Mouse (Mus musculus) MEL (cell line): ENCODE data around the gene Mroh2a. TPM values are rescaled to one million over a fixed set of nuclear protein-coding genes. Genes with fewer than 3 reads are reported as not detected.

ENCODE experiments used
- DNase-seq: peaks from one replicate; pipeline ENCODE4 v3.0.0; 2011; ENCODE audit warnings: low read depth, low spot score
- H3K27ac ChIP-seq: 2 replicates; pipeline ENCODE4 v1.5.1; 2012; ENCODE audit warnings: low read depth, mild to moderate bottlenecking, control low read depth, low read length, moderate library complexity; ENCODE audit not compliant: control insufficient read depth
- H3K27me3 ChIP-seq, 2 experiments: fragments of 150-350 bp in 1 of 2; sonication (generic) in 1 of 2; 2 replicates each; pipeline ENCODE4 v1.6.1; 2012; ENCODE audit warnings: low read length in 2 of 2, mild to moderate bottlenecking in 2 of 2, improper control_type of control experiment in 1 of 2, moderate library complexity in 1 of 2; ENCODE audit not compliant: insufficient read depth in 2 of 2, control insufficient read depth in 1 of 2
- H3K36me3 ChIP-seq, 2 experiments: 2 replicates each; pipeline ENCODE4 v1.6.1; 2012 to 2014; ENCODE audit warnings: low read length in 2 of 2, improper control_type of control experiment in 1 of 2, inconsistent platforms in 1 of 2, mild to moderate bottlenecking in 1 of 2; ENCODE audit not compliant: insufficient read depth in 2 of 2, control insufficient read depth in 1 of 2
- H3K4me1 ChIP-seq, 2 experiments: fragments of 150-350 bp in 1 of 2; sonication (generic) in 1 of 2; 2 replicates each; pipeline ENCODE4 v1.6.1; 2012; ENCODE audit warnings: low read length in 2 of 2, improper control_type of control experiment in 1 of 2, mild to moderate bottlenecking in 1 of 2; ENCODE audit not compliant: insufficient read depth in 2 of 2, control insufficient read depth in 1 of 2
- H3K4me3 ChIP-seq, 2 experiments: fragments of 150-350 bp in 1 of 2; sonication (generic) in 1 of 2; 2 replicates each; pipeline ENCODE4 v1.5.1; 2012; ENCODE audit warnings: low read depth in 2 of 2, low read length in 2 of 2, mild to moderate bottlenecking in 2 of 2, moderate library complexity in 2 of 2, control low read depth in 1 of 2, improper control_type of control experiment in 1 of 2; ENCODE audit not compliant: control insufficient read depth in 1 of 2, insufficient read depth in 1 of 2
- H3K79me2 ChIP-seq: 2 replicates; pipeline ENCODE4 v1.6.1; 2012; ENCODE audit warnings: mild to moderate bottlenecking, low read length, moderate library complexity; ENCODE audit not compliant: control insufficient read depth, poor library complexity, insufficient read depth
- H3K9ac ChIP-seq: 2 replicates; pipeline ENCODE4 v1.6.1; 2012; ENCODE audit warnings: low read depth, mild to moderate bottlenecking, control low read depth, low read length, moderate library complexity; ENCODE audit not compliant: control insufficient read depth, poor library complexity, severe bottlenecking
- H3K9me3 ChIP-seq: fragments of 150-350 bp; sonication (generic); replicated peaks from 2 replicates; pipeline ENCODE4 v1.6.1; 2012; ENCODE audit warnings: mild to moderate bottlenecking, low read length, improper control_type of control experiment, moderate library complexity; ENCODE audit not compliant: insufficient read depth
- CTCF ChIP-seq, 3 experiments: IDR thresholded peaks in 2 of 3; conservative IDR thresholded peaks in 1 of 3; 2 replicates each; pipeline ENCODE4 v1.5.1; 2011 to 2012; ENCODE audit warnings: low read length in 3 of 3, low read depth in 2 of 3, mild to moderate bottlenecking in 2 of 3, improper control_type of control experiment in 1 of 3, inconsistent platforms in 1 of 3, mixed read lengths in 1 of 3, moderate library complexity in 1 of 3; ENCODE audit not compliant: control insufficient read depth in 1 of 3, insufficient read depth in 1 of 3, poor library complexity in 1 of 3, severe bottlenecking in 1 of 3
- ELF1 ChIP-seq: IDR thresholded peaks from 2 replicates; pipeline ENCODE4 v1.6.1; 2014; ENCODE audit warnings: low read depth, mild to moderate bottlenecking, inconsistent platforms, low read length, improper control_type of control experiment, moderate library complexity
- GATA1 ChIP-seq: IDR thresholded peaks from 2 replicates; pipeline ENCODE4 v1.6.1; 2011; ENCODE audit warnings: low read depth, low read length, improper control_type of control experiment
- JUND ChIP-seq: IDR thresholded peaks from 2 replicates; pipeline ENCODE4 v1.6.1; 2011; ENCODE audit warnings: low read depth, mild to moderate bottlenecking, improper control_type of control experiment, low read length
- KAT2A ChIP-seq: conservative IDR thresholded peaks from 2 replicates; pipeline ENCODE4 v1.6.1; 2012; ENCODE audit warnings: low read depth, low read length, improper control_type of control experiment, inconsistent platforms
- MAFK ChIP-seq: IDR thresholded peaks from 2 replicates; pipeline ENCODE4 v1.6.1; 2011; ENCODE audit warnings: low read depth, mild to moderate bottlenecking, low read length, improper control_type of control experiment, borderline replicate concordance
- MAZ ChIP-seq: IDR thresholded peaks from 2 replicates; pipeline ENCODE4 v1.6.1; 2012; ENCODE audit warnings: low read depth, mild to moderate bottlenecking, inconsistent platforms, low read length, improper control_type of control experiment
- MEF2A ChIP-seq: IDR thresholded peaks from 2 replicates; pipeline ENCODE4 v1.6.1; 2014; ENCODE audit warnings: low read depth, mild to moderate bottlenecking, inconsistent platforms, low read length, improper control_type of control experiment; ENCODE audit not compliant: poor library complexity, insufficient replicate concordance, severe bottlenecking; ENCODE audit errors: extremely low read depth
- MYC ChIP-seq: IDR thresholded peaks from 2 replicates; pipeline ENCODE4 v1.6.1; 2011; ENCODE audit warnings: low read depth, mild to moderate bottlenecking, low read length, improper control_type of control experiment, moderate library complexity
- RCOR1 ChIP-seq: IDR thresholded peaks from 2 replicates; pipeline ENCODE4 v1.6.1; 2012; ENCODE audit warnings: low read depth, mild to moderate bottlenecking, inconsistent platforms, low read length, improper control_type of control experiment
- SIN3A ChIP-seq: IDR thresholded peaks from 2 replicates; pipeline ENCODE4 v1.6.1; 2012; ENCODE audit warnings: low read length, improper control_type of control experiment, inconsistent platforms
- SMC3 ChIP-seq: IDR thresholded peaks from 2 replicates; pipeline ENCODE4 v1.6.1; 2011; ENCODE audit warnings: low read depth, low read length, improper control_type of control experiment
- TBP ChIP-seq: IDR thresholded peaks from 2 replicates; pipeline ENCODE4 v1.8.0; 2011; ENCODE audit warnings: low read depth, low read length, improper control_type of control experiment
- UBTF ChIP-seq: IDR thresholded peaks from 2 replicates; pipeline ENCODE4 v1.6.1; 2012; ENCODE audit warnings: low read depth, mild to moderate bottlenecking, inconsistent platforms, low read length, improper control_type of control experiment, moderate library complexity, borderline replicate concordance; ENCODE audit not compliant: insufficient read depth
- USF2 ChIP-seq, 2 experiments: IDR thresholded peaks; 2 replicates each; pipeline ENCODE4 v1.6.1; 2011 to 2012; ENCODE audit warnings: improper control_type of control experiment in 2 of 2, low read length in 2 of 2, borderline replicate concordance in 1 of 2, inconsistent platforms in 1 of 2, low read depth in 1 of 2, mild to moderate bottlenecking in 1 of 2; ENCODE audit not compliant: insufficient read depth in 1 of 2
- polyA plus RNA-seq, 2 experiments: library from polyadenylated mRNA; stranded (reverse) in 1 of 2; unstranded in 1 of 2; fragments of >175 nt in 1 of 2; fragments of >200 nt in 1 of 2; gene quantifications; 2 replicates each; pipeline versions ENCODE4 v1.2.1 to v1.2.4; 2012; ENCODE audit warnings: low replicate concordance in 2 of 2, low read depth in 1 of 2; ENCODE audit not compliant: insufficient read length in 2 of 2, insufficient read depth in 1 of 2, missing spikeins in 1 of 2
- total RNA-seq: library from RNA; depleted of rRNA; stranded (reverse); fragments of 300-350 nt; gene quantifications from 2 replicates; pipeline ENCODE4 v1.2.3, GENCODE M21; 2012

The Mroh2a gene
- total and polyA plus RNA-seq, 3 experiments = 0.27 to 2.5 TPM; not detected in 1

GRCm38 (mm10) chr1:88299529-88299945 is 72.8 kb downstream of the Mroh2a start:
- H3K27me3 ChIP-seq = no peaks in the 10 kb centered on the region
- H3K79me2 ChIP-seq = no peaks in the 10 kb centered on the region
- H3K4me3 ChIP-seq = no peak overlapping the region
- H3K36me3 ChIP-seq = no peaks in the 10 kb centered on the region
- DNase-seq = peak; percentile 4
- no peaks in the 10 kb centered on the region for H3K4me1 ChIP-seq
- no peaks in the 10 kb centered on the region for H3K9me3 ChIP-seq
- no peak overlapping the region for H3K9ac ChIP-seq
- no peak overlapping the region for H3K27ac ChIP-seq
- TF ChIP-seq SMC3 (no peak), UBTF (no peak), RCOR1 (no peak), USF2 (IDR thresholded peaks at IDR 0.05; ENCODE audit: borderline replicate concordance in 1 of 2, insufficient read depth in 1 of 2, low read depth in 1 of 2, low read length in 2 of 2) (no peak), TBP (no peak), GATA1 (no peak), JUND (no peak), MAZ (no peak), KAT2A (no peak), MAFK (no peak), ELF1 (no peak)

- no peak overlapping the region for H3K9ac ChIP-seq
- H3K36me3 ChIP-seq = no peaks in the 10 kb centered on the region
- DNase-seq = peak; percentile 9
- no peaks in the 10 kb centered on the region for H3K9me3 ChIP-seq
- no peaks in the 10 kb centered on the region for H3K4me1 ChIP-seq
- H3K27ac ChIP-seq = no peak overlapping the region
- H3K27me3 ChIP-seq = no peaks in the 10 kb centered on the region
- H3K4me3 ChIP-seq = no peak overlapping the region
- TF ChIP-seq SIN3A = no peak
- TF ChIP-seq MYC = no peak
- no peak for TF ChIP-seq GATA1
- no peak for TF ChIP-seq MEF2A
- TF ChIP-seq CTCF (IDR thresholded peaks at IDR 0.05 in 2 of 3, conservative IDR thresholded peaks at IDR 0.05 in 1 of 3; ENCODE audit: control insufficient read depth in 1 of 3, insufficient read depth in 1 of 3, low read depth in 2 of 3, low read length in 3 of 3, poor library complexity in 1 of 3, severe bottlenecking in 1 of 3) = no peak
- no peaks in the 10 kb centered on the region for H3K79me2 ChIP-seq
These were observed 73.7 kb downstream of the Mroh2a start for GRCm38 (mm10) chr1:88300301-88301050.
